Mouse (Mus musculus): Measurements from ENCODE around the gene 1700013G24Rik.

1700013G24Rik gene

DNA sequence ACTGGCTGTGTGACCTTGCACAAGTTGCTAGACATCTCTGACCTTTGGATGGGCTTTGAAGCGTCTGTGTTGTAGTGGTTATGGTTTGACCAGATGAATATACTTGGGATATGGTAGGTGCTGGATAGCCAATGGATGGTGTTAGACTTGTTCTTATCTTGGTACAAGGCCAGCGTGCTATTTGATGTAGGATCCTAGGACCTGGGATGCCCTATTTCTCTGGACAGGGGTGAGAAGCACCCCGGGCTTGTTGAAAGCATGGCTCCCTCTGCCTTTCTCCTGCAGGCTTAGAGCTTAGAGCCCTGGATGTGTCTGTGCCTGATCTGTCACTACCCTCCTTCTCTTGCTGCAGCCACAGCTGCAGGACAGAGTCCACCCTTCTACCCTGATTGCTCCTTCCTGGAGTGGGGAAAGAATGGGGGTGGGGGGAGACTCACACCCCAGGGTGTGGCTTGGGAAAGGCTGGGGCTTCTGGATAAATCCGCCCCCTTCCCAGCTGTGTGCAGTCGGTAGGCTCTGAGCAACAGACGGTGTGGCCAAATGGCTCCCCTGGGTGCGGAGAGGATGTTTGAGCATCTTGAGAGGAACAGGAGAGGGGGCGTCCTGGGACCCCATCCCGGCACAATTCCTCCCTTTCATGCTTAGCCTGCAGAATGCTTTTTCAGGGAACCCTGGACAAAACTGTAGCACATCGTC is 23.1 kb downstream of the 1700013G24Rik start:
- peak; percentile 42 for DNase-seq (ENCODE audit: low read depth, low spot score)

DNA sequence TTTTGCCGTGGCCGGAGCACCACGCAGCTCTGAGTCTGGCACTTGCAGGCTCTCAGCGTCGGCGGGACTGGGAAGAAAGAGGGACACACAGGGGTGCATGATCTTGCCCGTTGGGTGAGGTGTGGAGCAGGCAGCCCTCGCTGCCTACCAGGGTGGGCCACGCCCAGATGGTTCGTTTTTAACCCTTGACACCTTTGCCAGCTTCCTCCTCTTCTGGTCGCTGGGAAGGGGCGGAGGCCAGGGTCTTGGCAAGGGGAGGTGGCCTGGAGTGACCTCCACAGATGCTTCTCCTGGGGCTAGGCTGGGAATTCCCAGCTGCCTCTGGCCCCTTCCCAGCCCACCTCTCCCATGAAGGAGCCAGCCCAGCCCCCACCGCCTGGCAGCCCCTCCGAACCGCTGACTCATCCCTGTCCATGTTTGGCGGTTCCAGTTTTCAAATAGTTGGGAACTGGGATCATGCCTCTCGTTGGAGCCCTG is 23.7 kb downstream of the 1700013G24Rik start:
- no peak for DNase-seq (ENCODE audit: low read depth, low spot score)

DNA sequence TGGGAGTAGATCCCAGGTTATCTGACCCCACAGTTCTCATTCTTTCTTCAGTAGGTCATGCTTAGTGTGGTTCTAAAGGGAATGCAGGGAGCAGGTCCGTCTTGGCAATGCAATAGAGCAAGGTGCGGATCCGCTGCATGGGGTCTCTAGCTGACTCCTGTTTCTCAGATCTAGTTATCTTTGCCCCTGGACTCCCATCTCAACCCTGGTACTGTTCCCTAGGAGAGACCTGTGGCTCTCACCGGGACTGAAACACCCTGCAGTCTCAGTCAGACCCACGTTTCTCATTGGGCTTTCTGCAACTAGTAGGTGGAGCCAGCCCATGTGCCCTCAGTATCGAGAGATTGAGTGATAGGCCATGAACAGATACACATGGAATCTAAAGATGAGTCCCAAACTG is 24.5 kb downstream of the 1700013G24Rik start:
- no peak for DNase-seq (ENCODE audit: low read depth, low spot score)

DNA sequence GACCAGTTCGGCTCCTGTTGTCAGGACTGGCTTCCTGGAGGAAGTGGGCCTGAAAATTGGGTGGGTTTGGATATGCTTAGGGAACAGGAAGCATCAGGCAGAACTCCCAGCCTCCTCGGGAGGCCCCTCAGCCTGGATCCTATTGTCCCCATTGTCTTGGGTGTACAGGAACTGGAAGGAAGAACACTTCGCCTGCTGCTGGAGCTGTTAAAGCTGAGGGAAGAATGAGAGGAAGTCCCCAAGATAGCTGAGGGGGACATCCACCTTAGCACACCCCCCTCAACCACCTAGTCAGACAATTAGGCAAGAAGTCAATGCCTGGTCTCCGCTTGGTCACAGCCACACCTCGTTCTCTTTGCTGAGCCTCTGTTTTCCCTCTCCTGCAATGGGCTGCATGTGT is 25.2 kb downstream of the 1700013G24Rik start:
- no peak for DNase-seq (ENCODE audit: low read depth, low spot score)

DNA sequence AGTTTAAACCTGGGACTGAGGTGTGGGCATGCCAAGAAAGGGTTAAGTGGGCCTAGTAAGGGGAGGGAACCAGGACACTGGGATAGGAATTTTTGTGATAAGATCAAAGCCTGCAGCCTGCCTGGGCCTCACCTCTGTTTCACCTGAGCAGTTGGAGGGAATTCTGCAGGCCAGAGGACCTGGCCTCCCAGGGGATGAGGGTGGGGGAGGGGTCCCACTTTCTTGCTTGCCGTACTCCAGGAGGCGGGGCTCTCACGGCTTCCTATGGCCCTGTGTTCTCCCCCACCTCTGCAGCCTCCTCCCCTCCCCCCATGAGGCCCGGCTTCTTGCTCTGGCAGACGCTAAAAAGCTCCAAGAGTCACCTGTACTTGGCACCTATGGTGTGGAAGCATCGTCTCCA is 26.7 kb downstream of the 1700013G24Rik start:
- no peak for DNase-seq (ENCODE audit: low read depth, low spot score)

DNA sequence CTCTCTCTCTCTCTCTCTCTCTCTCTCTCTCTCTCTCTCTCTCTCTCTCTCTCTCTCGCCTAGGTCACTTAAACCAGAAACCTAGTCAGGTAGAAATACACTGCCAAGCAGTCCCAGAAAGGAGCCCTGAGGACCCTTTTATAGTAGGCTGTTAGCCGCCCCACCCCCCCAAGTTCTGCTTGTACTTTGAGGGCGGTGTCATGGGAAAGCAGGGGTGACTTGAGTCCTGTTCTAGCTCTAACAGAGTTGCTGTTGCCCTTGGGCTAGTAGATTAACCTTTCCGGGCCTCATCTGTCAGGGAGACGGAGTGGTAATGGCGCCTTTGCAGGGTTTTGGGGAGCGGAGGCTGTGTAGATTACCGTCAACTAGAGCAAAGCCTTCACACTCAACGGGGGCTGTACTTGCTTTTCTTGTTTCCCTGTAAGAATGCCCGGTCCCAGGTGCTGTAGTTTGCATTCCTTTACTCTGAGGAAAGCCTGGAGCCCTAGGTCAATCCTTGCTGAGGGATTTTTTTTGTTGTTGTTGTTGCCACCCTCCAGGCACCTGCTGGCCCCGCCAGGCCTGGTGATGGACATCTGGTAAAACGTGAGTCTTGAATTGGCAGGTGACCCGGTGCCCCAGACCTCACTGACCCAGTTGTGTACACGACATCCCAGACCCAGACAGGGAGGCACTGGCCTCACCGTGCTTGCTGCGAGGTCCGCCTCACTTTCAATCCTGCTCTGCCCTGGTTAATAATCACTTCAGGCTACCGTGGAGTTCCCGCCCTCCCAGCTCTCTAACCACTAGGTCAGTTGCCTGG is 27.3 kb downstream of the 1700013G24Rik start:
- no peak for DNase-seq (ENCODE audit: low read depth, low spot score)

DNA sequence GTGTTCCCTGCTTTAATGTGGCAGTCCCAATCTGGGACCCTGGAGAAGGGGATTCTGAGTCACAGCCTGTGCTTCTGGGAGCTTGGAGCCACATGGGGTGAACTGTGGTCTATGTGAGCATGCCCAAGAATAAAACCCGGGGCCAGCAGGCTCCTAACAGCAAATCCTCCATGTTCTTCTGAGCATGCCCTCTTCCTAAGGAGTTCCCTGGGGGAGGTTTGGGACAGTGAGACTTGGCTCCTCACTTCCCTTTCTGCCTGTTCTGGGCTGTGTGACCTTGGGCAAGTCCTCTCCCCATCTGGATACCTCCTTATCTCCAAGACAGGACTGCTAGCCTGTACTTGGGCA is 27.9 kb downstream of the 1700013G24Rik start:
- no peak for DNase-seq (ENCODE audit: low read depth, low spot score)

DNA sequence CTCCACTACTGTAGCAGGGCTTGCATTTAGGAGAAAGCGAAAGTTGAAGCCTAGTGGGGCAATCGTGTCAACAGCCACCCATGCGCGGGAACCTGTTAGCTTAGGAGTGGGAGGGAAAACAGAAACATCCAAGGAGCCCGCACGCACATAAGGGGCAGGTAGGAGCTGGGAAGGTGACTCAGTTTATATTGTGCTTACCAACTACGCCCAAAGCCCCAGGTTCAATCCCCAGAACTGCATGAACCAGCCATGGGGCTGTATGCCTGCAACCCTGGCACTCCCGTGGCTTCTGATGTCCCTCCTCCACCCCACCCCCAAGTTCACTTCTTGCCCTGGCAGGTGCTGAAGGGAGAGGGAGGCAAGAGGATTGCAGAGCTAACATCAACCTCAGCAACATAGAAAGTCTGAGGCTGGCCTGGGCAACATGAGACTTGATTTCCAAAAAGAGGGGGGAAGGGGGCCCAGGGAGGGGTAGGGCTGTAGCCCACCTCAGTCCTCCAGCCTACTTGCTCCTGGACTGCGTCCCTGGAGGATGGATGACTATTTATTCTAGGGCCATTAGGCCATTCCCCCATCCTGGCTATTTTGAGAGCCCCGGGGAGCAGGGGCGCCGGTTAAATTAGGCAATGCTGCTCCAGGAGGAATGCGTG is 28.4 kb downstream of the 1700013G24Rik start:
- no peak for DNase-seq (ENCODE audit: low read depth, low spot score)

DNA sequence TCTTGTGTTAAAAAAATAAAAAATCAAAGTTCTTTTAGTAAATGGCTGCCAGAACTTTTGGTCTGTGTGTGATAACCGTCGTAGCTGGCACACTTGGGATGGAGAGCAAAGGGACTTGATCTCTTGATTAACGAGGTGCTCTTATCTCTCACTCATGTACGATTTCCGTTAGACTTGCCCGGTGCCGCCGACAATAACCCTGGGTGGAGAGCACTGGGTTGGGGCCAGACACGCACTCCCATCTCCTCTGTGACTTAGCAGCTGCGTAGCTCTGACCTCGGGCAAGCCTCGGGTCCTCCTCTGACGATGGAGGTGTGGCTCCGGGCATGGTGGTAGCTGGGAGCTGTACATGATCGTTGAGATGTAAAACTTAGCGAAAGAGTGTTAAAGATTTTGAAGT is 30.8 kb downstream of the 1700013G24Rik start:
- no peak for DNase-seq (ENCODE audit: low read depth, low spot score)

DNA sequence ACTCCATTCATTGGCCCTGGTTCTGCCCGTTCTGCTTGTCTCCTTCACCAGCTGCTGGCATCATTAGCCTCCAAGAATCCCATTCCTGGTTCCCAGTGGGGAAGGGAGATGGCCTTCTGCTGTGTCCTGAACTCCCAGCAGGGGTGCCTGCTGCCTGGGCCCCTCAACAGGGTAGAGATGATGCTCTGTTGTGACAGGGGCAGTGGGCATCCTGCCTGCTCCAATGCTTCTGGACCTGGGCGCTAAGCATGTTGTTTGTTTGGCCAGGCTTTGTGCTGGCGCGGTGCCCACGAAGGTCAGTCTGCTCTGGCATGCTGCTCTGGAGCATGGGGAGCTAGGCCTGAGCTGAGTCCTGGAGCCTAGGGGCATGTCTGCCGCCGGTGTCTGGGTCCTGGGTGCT is 31.5 kb downstream of the 1700013G24Rik start:
- DNase-seq (ENCODE audit: low read depth, low spot score), result no peak

DNA sequence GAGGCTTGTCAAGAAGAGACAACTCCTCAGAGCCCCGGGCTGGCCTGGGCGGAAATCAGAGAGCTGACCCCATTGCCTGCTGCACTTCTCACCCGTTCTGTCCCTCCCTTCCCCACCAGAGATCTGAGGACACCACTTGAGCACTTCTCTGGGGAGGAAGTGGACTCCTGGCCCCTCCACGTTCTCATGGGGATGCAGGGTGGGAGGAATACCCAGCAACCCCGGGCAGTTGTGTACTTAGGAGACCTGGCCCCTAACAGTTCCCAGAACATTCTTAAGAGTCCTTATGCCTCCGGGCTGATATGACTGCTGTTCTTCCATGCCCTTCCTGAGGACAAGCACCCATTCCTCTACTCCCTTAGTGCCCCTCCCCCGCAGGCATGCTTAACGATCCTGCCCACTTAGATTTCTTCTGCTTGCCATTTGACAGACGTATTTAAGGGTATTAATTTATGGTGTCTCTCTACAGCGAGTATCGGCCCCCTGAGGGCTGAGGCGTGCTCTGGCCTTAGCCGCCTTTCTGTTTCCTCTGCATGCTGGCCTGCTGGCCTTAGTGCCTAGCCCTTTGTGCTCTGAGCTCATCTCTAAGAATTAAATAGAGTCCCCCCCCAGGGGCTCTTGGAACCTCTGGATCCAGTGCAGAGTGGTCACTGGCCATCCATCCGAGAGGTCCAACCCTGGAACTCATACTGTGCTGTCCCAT is 32.3 kb downstream of the 1700013G24Rik start:
- DNase-seq (ENCODE audit: low read depth, low spot score), result no peak

DNA sequence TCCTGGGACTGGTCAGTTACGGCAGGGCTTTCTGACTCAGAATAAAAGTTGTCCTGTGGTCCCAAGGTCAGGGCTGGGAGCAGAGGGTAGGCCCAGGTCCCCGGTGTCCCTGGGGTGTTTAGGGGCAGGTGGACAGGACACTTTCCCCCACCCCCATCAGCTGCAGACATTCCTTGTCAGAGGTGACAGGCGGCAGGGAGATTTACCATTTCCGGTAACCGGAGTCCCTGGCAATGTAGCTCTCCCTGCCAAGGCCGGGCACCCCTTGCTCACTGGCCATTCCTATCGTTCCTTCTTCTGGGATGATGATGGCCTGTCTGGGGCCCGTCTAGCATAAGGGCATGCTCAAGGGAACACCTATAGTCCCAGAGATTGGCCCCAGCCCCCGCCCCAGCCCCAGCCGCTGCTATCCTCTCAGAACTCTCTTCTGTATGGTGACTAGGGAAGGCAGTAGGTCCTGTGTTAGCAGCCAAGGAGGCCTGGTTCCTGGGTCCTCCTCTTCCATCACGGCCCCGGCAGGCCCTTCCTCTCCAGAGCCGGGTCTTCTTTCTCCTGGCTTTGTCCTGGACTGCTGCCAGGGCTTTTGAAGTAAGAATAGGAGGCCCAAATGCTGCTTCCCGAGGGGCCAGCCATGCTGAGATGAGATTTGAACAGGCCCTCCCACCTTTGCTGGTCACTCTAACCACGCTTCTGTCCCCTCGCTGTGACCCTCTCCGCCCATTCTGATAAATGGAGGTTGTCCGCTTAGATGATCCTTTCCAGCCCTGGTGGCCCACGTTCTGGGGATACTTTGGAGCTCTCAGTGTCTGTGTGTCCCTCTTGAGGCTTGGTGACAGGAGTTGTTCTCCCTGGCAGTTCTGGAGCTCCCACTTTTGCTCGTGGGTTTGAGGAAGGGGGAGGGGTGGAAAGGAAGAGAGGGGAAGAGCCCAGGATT is 33.3 kb downstream of the 1700013G24Rik start:
- no peak for DNase-seq (ENCODE audit: low read depth, low spot score)

DNA sequence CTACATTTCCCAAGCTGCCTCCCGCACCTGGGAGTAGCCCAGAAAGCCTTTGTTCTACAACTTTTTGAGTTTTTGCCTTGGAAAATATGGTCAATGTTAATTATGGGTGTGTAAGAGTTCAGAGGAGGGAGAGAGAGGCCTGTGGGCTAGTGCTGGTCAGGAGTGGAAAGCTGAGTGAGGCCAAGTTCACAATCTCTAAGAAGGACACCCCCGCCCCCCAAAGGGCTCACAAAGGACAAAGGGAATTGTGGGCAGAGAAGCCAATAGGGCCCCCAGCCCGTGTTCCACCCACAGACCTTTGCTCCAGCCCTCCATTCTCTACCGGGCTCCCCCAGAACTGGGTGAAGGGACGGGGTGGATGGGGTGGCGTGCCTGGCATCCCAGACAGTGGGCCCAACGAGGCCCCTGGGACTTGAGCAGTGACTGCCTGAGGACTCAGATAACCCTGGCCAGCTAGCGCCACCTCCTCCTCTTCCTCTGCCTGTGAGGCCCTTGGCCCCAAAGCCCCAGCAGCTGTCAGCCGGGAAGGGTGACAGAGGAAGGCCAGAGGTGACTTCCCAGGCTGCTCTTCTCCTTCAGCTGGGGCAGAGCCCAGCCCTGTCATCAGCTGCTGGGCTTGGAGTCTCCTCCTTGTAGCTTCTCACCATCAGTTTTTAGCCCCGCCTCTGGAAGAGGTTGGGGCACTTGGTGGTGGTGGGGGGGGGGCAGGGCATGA is 34.4 kb downstream of the 1700013G24Rik start:
- DNase-seq (ENCODE audit: low read depth, low spot score), result no peak

DNA sequence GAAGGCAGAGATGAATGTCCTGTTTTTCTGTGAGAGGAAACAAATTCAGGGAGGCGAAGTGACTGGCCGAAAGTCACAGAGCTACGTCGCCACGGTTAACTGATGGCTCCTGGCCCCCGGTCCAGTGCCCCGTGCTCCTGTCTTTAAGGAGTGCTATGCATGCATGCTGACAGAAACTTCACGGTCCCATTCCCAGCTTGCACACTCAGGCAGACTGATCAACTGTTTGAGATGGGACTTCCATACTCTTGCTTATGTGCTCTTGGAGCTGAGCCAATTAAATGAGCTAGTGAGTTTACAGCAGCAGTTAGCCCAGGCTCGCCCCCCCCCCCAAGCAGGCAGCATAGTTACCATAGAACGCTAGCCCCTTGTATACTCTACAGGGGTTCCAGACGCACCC is 35.0 kb downstream of the 1700013G24Rik start:
- no peak for DNase-seq (ENCODE audit: low read depth, low spot score)

DNA sequence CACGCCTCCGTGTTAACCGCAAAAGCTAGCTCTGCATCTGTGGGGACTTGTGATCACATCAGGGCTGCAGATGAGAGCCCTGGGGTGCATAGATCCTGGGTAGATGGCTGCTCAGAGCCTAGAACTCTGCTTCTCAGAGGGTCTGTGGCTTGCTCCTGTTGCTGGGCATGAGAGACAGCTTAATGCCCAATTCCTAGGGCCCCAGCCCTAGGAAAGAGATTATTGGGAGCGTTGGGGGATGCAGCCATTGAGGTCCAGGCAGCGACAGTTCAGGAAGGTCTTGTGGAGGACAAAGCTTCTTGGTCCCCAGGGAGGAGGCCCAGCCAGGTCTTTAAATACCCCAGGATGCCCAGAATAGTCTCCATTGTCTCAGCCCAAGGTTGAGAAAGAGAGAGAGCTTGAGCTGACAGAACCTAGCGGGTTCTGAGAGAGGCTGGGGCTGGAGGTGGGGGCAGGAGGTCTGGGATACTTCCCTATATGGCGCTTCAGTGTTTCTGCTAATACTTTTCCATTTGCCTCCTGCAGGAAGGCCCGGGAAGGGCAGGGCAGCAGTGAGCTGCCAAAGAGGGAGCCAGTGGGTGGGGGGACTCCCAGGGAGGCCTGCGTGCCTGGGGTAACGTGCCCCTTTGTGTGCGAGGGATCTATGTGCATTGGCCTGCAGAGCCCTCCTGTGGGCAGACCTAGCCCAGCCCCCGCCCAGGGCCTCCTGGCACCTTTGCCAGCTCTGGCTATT is 35.7 kb downstream of the 1700013G24Rik start:
- no peak for DNase-seq (ENCODE audit: low read depth, low spot score)

DNA sequence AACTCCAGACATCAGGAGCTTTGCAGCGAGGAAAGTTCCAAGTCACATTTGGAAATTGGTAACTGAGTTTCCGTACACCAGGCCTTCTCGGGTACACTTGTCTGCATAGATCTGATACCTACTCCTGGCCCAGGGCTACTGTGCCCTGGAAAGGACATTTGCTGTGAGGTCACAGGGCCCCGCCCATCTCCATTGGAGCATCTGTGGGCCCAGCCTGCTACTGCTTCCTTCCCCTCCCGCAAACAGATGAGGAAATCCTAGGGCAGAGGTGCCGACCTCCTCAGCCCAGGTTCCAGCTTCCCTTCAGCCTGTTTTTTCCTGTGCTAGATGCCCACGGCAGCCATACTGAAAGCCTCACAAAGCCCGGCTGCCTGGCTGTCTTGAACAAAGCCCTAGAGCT is 36.9 kb downstream of the 1700013G24Rik start:
- DNase-seq (ENCODE audit: low read depth, low spot score), result no peak

DNA sequence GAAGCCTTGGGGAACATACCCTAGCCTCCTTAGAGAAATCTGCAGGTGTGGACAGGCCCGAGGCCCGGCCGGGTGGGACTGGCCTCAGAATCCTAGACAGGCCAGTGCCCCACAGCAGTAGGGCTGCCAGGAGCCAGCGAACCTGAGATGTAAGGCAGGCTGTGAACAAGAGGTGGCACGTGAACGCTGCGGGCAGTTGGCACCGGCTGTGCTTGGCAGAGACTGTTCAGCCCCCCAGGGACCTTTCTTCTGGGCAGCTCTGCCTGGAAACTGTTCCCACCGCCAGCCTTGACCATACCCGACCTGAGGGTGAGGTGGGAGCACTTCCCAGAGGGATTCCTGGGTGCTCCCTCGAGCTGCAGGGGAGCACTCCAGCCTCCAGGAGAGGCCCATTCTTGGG is 39.5 kb downstream of the 1700013G24Rik start:
- DNase-seq (ENCODE audit: low read depth, low spot score), result no peak

DNA sequence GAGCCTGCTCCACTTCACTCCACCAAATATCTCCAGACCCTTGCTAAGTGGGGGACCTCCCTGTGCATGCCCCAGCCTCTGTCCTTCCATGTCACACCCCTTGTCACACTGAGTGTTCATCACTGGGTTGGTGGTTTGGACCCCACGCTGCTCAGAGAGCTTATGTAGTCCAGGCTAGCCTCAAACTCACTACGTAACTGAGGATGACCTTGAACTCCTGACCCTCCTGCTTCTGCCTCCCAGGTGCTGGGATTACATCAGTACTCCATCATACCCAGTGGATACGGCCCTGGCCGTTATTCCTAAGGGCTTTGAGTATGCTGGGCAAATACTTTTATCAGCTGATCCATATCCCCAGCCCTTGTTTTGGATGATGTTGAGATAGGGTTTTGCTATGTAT is 40.1 kb downstream of the 1700013G24Rik start:
- DNase-seq (ENCODE audit: low read depth, low spot score), result no peak

DNA sequence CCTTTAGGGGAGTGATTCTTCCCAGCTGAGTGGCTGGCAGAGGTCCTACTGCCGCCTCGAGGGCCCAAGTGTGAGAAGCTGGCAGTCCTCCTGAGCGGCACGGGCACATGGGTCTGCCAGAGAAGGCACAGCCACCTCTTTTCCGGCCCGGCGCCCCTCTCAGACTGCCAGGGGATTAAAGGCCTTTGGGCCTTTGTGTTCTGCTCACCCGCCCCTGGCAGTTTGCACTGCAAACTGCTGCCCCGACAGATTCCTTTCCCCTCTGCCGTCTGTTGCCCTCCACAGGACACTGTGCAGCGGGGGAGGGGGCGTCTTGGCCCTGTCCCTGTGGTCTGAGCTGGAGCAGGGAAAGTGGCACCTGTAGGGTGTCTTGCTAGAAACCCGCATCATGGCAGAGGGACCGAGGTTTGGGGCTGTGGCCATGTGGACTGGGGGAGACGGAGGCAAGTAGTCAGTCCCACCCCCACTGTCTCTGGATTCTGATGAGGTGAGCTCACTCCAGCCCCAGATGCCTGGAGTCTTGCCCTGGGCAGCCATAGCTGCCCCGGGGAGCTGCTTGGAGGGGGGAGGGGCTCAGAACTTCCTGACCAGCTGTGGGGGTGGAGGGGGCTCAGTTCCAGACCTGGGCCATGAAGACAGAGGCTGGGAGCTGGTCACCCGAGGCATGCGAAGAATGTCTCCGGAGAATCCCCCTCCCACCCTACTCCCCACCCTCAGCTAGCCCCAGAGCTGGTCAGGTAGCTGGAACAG is 41.8 kb downstream of the 1700013G24Rik start:
- DNase-seq (ENCODE audit: low read depth, low spot score), result no peak
